Mouse (Mus musculus) C2C12 (cell line): ENCODE data around the gene Gm9922.

ENCODE experiments used
- CEBPB ChIP-seq: IDR thresholded peaks from one replicate; pipeline ENCODE4 v1.6.1; 2011; ENCODE audit warnings: low read depth, mild to moderate bottlenecking, control low read depth, moderate library complexity
- CTCF ChIP-seq: IDR thresholded peaks from one replicate; pipeline ENCODE4 v1.5.1; 2011; ENCODE audit not compliant: control insufficient read depth, insufficient read depth, insufficient read length
- MAX ChIP-seq: IDR thresholded peaks from one replicate; pipeline ENCODE4 v1.6.1; 2011; ENCODE audit warnings: mild to moderate bottlenecking, control low read depth
- USF1 ChIP-seq: IDR thresholded peaks from one replicate; pipeline ENCODE4 v1.6.1; 2011; ENCODE audit warnings: low read depth, mild to moderate bottlenecking, control low read depth, moderate library complexity

DNA sequence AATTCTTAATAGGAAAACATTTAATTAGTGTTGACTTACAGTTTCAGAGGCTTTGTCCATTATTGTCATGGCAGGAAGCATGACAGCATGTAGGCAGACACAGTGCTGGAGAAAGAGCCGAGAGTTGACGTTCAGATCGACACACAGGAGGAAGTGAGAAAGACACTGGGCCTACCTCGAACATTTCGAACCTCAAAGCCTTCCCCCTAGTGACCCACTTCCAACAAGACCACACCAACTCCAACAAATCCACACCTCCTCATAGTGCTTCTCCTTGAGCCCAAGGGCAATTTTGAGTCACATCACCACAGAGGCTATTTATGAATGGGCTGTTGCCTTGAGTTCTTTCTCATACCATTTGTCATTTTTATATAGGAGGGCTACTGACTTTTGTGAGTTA lies 22.5 kb downstream of the Gm9922 start:
- no peak for TF ChIP-seq USF1
- no peak for TF ChIP-seq CTCF
- no peak for TF ChIP-seq MAX
- no peak for TF ChIP-seq CEBPB
